Mouse (Mus musculus) cerebellum, adult 2 months (tissue): ENCODE data around the gene Ecpas. TPM values are rescaled to one million over a fixed set of nuclear protein-coding genes. Genes with fewer than 3 reads are reported as not detected.

Experiments used
- DNase-seq, 2 experiments: peaks; one replicate each; pipeline ENCODE4 v3.0.0; 2021
- H3K27ac ChIP-seq: fragments of 200-500 bp; 2 replicates; pipeline ENCODE4 v1.5.1; 2012; ENCODE audit warnings: low read length, control low read depth, inconsistent platforms; ENCODE audit not compliant: insufficient read depth
- H3K27me3 ChIP-seq: fragments of 200-500 bp; 2 replicates; pipeline ENCODE4 v1.6.1; 2012; ENCODE audit warnings: inconsistent platforms, mild to moderate bottlenecking, low read length, moderate library complexity; ENCODE audit not compliant: control insufficient read depth, insufficient read depth
- H3K4me1 ChIP-seq: fragments of 200-500 bp; 2 replicates; pipeline ENCODE4 v1.6.1; 2011; ENCODE audit warnings: low read length; ENCODE audit not compliant: control insufficient read depth, insufficient read depth
- H3K4me3 ChIP-seq: fragments of 200-500 bp; replicated peaks from 2 replicates; pipeline ENCODE3; 2011; ENCODE audit warnings: mild to moderate bottlenecking, low read depth, low read length, control low read depth; ENCODE audit not compliant: insufficient read depth
- CTCF ChIP-seq: fragments of 200-500 bp; IDR thresholded peaks from 2 replicates; pipeline ENCODE4 v1.5.1; 2011; ENCODE audit warnings: low read depth, mild to moderate bottlenecking, control low read depth, low read length, moderate library complexity, borderline replicate concordance; ENCODE audit not compliant: insufficient read depth
- POLR2A ChIP-seq: fragments of 200-500 bp; IDR thresholded peaks from 2 replicates; pipeline ENCODE4 v1.6.1; 2011; ENCODE audit warnings: low read length, control low read depth, borderline replicate concordance; ENCODE audit not compliant: insufficient read depth
- WGBS: fragments of 180-500 bp; shearing (Covaris S2); methylation state at CpG from one replicate; pipeline ENCODE4 v1.1.7; 2018; 5-methylcytosine and 5-hydroxymethylcytosine counted together
- polyA plus RNA-seq: library from polyadenylated mRNA; depleted of rRNA; stranded (reverse); fragments of >200 nt; gene quantifications from 2 replicates; pipeline ENCODE4 v1.2.3, GENCODE M21; 2012; rRNA removed

The Ecpas gene
- polyA plus RNA-seq, 1 experiment = 41.8 TPM

GRCm38 (mm10) chr4:58786659-58787058 is 125.9 kb downstream of the Ecpas start:
- Histone ChIP-seq H3K27ac (no peak overlapping the region), H3K27me3 (no peaks in the 10 kb centered on the region), H3K4me3 (no peak overlapping the region), H3K4me1 (no peaks in the 10 kb centered on the region)
- no peak for DNase-seq
- TF ChIP-seq CTCF (no peak), POLR2A (no peak)
- WGBS = 22% methylated on average over 3 of the region's 3 CpGs

GRCm38 (mm10) chr4:58763417-58763816 is 149.1 kb downstream of the Ecpas start:
- H3K4me3 ChIP-seq = no peak overlapping the region
- DNase-seq = no peak
- WGBS = 60% methylated on average over 3 of the region's 3 CpGs
- TF ChIP-seq POLR2A (no peak), CTCF (no peak)
- H3K4me1 ChIP-seq = no peaks in the 10 kb centered on the region
- H3K27me3 ChIP-seq = no peaks in the 10 kb centered on the region
- H3K27ac ChIP-seq = no peak overlapping the region

GRCm38 (mm10) chr4:58749510-58749909 is 163.0 kb downstream of the Ecpas start:
- no peak for DNase-seq
- Histone ChIP-seq H3K4me3 (no peak overlapping the region), H3K27me3 (no peaks in the 10 kb centered on the region), H3K27ac (no peak overlapping the region), H3K4me1 (no peaks in the 10 kb centered on the region)
- no peak for TF ChIP-seq POLR2A
- TF ChIP-seq CTCF = no peak
- 56% methylated on average over 2 of the region's 2 CpGs for WGBS

- no peak for DNase-seq
- Histone ChIP-seq H3K4me1 (no peaks in the 10 kb centered on the region), H3K27ac (no peak overlapping the region), H3K4me3 (no peak overlapping the region), H3K27me3 (no peaks in the 10 kb centered on the region)
- TF ChIP-seq POLR2A = no peak
- TF ChIP-seq CTCF = no peak
- WGBS = 49% methylated on average over 10 of the region's 10 CpGs
Observed at GRCm38 (mm10) chr4:58749101-58749500, 163.4 kb downstream of the Ecpas start.

Other genes starting within 250 kb of the Ecpas start
- 0.18 and 0.27 TPM in 2 replicates for gene Olfr267, start 125.0 kb downstream of the Ecpas start, polyA plus RNA-seq
- 8.1 and 9.0 TPM in 2 replicates for gene Zkscan16, start 30.9 kb upstream of the Ecpas start, polyA plus RNA-seq
- 1.1 and 1.7 TPM in 2 replicates for gene Ptgr1, start 74.4 kb upstream of the Ecpas start, polyA plus RNA-seq
- gene Dnajc25, start 82.3 kb upstream of the Ecpas start, polyA plus RNA-seq = 3.1 and 3.7 TPM in 2 replicates
- not detected in 2 replicates for gene Gm20503, start 90.5 kb upstream of the Ecpas start, polyA plus RNA-seq
- 24.5 and 26.2 TPM in 2 replicates for gene Gng10, start 122.3 kb upstream of the Ecpas start, polyA plus RNA-seq
- gene AI481877, start 226.2 kb upstream of the Ecpas start, polyA plus RNA-seq = not detected in 2 replicates